Mouse (Mus musculus): ENCODE measurements around the gene Bicc1.

Gene Bicc1

DNA sequence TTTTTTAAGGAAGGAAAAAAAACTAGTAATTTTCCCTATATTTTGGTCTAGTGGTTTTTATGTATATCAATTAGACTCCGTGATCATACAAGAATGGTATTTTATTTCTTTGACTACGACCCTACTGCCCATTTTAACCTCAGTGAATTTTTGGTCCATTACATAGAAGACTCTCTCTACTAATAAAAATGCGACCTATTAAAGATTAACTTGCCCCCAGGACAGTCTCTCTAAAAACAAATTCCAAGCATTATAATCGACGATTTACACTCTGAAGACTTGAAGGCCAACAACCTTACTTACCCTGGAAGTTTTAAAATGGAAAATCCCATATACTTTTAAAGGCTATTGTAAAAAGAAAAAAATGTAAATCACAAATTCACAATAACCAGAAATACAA lies 2.9 kb downstream of the Bicc1 start:
- no peak for DNase-seq

DNA sequence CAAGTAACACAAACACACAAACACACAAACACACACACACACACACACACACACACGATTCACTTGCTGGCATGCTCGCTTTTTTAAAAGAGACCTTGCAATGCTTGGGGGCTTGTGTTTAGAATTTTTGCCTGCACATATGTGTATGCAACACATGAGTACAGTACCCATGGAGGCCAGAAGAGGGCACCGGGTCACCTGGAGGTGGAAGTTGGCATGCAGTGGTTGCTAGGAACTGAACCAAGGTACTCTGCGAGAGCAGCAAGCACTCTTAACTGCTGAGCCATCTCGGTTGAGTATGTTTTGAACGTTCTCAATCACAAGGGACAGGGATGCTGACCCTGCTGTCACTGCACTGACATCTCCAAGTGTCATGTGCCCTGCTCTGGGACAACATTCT lies 5.9 kb downstream of the Bicc1 start:
- DNase-seq = no peak

DNA sequence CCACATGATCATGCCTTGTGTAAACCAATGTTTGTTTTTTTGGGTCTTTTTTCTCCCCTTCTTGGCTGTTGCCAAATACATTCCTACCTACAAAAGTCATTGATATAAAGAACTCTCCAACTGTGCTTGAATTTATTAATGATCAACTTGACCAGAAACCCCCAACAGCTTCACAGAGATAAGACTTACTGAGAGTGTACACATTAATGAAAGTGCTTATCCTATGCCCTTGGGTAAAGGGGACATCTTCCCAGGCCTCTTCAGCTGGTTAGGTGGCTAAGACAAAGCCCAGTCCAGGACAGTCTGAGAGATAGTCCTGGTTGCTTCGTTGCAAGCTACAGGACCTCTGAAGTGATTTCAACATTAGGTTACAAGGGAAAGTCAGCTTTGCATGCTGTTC lies 6.4 kb downstream of the Bicc1 start:
- DNase-seq = no peak

GRCm38 (mm10) chr10:71150486-71150885 lies 9.0 kb downstream of the Bicc1 start:
- DNase-seq = no peak

DNA sequence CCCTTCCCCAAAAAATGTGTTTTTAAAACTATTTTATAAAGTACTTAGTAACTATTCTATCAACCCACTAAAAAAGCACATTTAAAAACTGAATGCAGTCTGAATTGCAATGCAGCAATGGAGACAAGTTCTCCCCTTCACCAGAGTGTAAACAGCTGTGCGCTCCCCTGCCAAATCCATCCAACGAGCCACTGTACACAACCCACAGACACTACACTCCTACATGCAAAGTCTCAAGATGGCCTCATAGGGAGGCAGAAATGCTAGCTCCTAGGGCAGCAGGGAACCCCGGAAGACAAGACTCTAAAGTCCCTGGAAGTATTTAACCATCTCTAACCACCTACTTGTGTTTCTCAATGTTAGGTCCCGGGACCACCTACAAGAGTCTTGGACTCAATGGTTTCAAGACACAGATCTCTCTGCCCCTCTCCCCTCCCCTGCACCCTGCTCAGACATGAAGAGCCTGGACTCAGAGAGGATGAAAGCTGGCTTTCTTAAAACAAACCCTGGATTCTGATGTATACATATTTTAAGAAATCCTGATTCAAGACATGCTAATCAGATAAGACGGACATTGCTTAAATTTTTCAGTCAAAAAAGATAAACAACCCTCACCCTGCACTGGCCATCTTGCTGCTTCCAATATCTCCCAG lies 10.4 kb downstream of the Bicc1 start:
- no peak for DNase-seq

- DNase-seq = no peak
Observed at GRCm38 (mm10) chr10:71148226-71148625, 11.3 kb downstream of the Bicc1 start.

DNA sequence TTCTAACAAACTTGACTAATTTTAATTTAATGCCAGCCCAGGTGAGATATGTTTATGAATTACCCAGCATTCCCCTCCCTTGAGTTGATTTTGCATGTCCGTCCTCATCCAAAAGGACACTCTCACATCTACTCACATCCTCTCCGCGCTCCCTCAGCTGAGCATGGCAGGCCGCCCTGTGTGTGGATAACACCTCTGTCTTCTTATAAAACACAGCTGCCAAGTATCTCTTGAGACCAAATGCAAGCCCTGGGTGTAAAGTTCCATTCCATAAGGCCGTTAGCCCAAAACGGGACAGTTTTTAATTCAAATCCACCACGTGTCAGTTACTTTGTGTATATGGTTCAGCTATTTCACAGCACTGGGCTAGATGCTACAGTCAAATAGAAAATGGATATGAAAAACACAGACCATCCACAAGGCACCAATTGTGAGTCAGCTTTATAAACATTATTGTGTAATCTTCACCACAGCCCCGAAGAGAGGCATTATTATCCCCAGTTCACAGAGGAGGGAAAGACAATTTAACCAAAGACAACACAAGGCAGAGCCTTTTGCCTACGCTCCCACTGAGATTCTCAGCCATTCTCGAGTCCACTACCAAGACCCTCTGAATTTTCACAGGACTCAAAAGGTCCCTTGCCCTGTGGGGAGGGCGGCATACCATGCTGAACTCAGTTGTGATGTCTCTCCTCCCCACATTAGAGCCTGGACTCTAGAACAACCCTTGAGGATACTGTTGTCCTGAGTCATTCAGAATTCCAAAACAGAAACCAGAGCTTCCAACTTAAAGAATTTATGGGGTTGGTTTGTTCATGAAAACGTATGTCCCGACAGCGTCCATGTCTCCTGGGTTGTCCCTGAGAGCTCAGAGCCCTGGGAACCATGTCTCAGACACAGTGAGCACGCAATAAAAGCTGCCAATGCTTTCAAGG lies 12.6 kb downstream of the Bicc1 start:
- no peak for DNase-seq

DNA sequence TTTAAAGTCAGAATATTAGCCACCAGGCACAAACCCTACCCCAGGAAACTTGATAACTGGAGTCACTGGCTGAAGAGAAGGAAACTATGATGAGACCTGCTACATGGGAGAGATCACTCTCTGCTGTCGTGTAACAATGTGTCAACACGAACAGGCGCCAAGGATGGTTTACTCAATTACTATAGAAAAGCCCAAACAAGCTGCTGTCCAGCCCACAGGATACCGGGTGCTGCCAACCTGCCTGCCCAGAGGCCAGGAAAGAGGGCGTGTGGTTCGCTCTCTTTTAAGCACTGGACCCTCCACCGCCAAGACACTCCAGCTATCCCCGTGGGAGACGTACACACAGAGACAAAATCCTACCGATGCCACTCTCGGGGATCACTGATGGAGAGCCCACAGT lies 13.7 kb downstream of the Bicc1 start:
- no peak for DNase-seq

DNA sequence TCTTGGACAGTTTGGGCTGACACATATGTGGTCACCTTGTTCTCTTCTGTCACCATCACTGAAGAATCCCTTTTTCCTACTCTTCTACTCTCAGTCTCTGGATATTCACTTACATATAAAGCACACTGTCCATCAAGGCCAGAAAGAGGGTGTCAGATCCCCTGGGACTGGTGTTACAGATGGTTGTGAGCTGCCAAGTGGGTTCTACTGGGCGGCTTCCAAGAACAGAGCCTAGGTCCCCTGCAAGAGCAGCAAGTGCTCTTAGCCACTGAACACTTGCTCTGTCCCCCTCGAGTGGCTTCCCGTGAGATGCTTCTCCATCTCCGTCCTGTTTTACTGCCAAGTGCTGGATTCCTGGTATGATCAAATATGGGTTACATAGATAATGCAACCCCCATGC lies 15.3 kb downstream of the Bicc1 start:
- DNase-seq = no peak

DNA sequence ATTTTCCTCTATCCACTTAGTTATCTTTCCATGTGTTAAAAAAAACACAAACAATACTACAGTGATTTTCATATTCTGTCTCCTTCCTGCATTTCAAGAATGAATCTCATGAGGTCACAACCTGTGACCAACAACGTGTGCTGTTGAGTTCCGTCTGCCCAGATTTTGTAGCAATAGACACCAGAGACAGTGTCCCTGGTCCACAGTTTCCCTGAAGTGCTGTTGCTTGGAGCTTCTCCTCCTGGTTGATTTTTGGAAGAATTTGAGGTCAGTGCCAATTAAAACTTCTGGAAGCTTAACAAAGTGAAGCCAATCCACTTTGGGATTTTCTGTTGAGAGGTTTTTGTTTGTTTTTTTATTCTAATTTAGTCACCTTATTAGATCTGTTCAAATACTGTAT lies 16.9 kb downstream of the Bicc1 start:
- no peak for DNase-seq

- no peak for DNase-seq
Observed at GRCm38 (mm10) chr10:71140281-71140845, 19.1 kb downstream of the Bicc1 start.

GRCm38 (mm10) chr10:71138852-71139197 lies 20.7 kb downstream of the Bicc1 start:
- no peak for DNase-seq

- DNase-seq = no peak
Observed at GRCm38 (mm10) chr10:71138132-71138851, 21.2 kb downstream of the Bicc1 start.

DNA sequence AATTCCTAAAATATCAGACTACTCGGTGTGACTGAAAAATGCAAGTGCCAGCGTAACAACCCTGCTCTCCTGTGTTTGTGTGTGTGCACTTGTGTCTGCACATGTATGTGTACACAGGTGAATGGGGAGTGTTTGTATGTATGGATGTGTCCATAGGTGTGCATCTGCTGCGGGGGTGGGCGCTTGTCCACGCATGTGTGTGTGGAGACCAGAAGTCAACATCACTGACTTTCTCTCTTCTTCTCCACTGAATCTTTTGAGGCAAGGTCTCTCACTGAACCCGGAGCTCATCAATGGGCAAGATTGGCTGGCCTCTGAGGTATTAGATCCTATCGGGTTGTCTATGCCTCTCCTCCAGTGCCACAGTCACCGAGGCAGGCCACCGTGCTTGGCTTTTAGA lies 21.9 kb downstream of the Bicc1 start:
- no peak for DNase-seq

DNA sequence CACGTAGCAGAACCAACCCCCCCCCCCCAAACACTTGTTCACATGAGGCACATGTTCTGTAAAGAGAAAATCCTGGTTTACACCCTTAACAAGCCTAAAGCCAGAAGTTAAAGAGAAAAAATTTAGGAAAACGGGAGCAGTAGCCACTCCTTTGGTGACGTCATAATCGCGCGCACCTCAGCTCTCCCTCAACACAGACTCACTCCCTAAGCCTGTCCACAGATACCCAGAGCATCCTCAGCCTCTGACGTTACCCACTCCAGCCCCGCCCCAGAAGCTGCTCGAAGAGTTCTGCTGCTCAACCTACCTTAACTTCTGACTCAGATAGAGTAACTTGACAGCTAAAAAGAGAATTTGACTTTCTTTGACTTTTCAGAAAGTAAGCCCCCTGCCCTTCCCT lies 28.2 kb downstream of the Bicc1 start:
- no peak for DNase-seq

GRCm38 (mm10) chr10:71130261-71130660 lies 29.2 kb downstream of the Bicc1 start:
- DNase-seq = no peak

- DNase-seq = no peak
Observed at GRCm38 (mm10) chr10:71127951-71128331, 31.6 kb downstream of the Bicc1 start.

DNA sequence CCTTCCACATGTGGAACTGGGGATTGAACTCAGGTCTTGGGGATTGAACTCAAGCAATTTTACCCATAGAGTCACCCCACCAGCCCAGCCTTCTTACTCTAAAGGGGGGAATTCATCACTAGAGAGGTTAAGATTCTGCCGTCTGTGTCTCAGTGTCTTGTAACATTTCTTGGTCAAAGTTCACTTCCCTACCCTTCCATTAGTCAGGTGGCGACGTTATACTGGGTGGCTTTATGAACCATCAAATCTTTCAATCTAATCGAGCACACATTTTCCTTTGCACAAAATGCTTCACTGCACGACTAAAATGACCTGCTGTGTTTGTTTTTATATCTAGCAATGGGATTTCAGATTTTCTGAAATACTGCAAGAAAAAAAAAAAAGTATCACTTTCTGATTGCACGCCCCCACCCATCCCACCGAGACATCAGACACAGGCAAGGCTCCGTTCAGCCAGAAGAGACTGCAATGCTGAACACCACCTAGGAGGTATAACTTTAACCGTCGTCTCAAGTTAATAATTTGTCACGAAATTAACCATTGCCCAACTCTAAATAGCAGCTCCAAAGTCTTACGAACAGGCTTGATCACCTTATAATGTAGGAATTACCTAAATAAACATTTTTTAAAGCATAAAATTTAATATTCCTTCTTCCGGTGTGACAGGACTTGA lies 32.1 kb downstream of the Bicc1 start:
- no peak for DNase-seq

DNA sequence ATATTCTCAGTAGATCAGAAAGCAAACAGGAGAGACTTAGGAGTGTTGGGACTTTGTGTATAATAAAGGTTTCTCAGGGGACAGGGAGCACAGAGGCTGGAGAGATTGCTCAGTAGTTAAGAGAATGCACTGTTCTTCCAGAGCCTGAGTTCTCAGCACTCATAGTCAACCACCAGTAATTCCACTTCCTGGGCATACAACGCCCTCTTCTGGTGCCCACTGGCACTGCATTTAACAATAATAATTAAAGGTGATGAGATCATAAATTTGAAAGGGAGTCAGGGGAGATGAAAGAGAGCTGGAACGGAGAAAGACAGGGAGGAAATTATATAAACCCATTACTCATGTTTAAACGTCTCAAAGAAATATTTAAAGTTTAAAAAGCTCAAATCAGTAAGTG lies 35.5 kb downstream of the Bicc1 start:
- DNase-seq = no peak

DNA sequence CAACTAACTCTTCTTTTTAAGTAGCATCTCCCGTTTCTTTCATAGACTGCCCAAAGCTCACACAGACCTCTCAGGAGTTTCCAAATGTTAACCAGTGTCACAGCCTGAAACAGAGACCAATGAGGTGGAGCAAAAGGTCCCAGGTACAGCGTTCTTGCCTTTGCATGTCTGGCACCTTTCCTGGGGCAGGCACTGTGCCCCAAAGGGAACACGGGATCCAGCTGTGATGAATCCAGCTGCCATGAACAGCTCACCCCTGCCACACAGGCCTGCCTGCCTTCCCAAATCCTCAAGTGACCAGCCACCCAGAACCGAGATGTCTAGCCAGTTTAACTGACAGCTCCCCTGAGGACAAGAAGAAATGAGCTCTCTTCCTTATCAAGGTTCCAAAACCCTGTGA lies 36.1 kb downstream of the Bicc1 start:
- no peak for DNase-seq

- DNase-seq = no peak
Observed at GRCm38 (mm10) chr10:71122480-71122879, 37.0 kb downstream of the Bicc1 start.

GRCm38 (mm10) chr10:71120769-71121165 lies 38.7 kb downstream of the Bicc1 start:
- no peak for DNase-seq
